Mouse (Mus musculus) kidney, postnatal 36 days (tissue): ENCODE measurements at regions not wholly inside any gene's neighbourhood (a gene's known extent, or its start where the extent isn't known, plus 50 kb on each side); places are given as distances from the start of the nearest gene placed in this dataset.

ENCODE experiments used
- DNase-seq, 2 experiments: peaks; one replicate each; pipeline ENCODE4 v3.0.0; 2021 to 2022; ENCODE audit warnings: mixed read lengths in 2 of 2

DNA sequence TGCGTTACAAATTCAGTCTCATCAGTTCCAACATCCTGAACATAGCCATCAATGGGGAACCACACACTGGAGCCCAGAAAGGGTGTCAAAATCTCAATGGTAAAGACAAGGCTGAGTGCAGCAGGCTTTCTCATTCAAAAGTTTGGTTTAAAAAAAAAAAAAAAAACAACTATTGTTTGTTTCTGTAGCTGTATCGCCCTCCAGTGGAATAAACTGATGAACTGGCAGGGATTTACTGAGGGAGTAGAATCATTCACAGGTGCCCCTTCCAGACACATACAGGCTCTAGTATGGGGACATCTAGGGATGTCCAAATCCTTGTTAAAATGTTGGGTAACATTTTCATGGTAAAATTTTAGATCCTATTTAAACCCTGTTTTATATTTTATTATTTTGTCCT, 361.6 kb upstream of the Lmcd1 start:
- DNase-seq: no peak

DNA sequence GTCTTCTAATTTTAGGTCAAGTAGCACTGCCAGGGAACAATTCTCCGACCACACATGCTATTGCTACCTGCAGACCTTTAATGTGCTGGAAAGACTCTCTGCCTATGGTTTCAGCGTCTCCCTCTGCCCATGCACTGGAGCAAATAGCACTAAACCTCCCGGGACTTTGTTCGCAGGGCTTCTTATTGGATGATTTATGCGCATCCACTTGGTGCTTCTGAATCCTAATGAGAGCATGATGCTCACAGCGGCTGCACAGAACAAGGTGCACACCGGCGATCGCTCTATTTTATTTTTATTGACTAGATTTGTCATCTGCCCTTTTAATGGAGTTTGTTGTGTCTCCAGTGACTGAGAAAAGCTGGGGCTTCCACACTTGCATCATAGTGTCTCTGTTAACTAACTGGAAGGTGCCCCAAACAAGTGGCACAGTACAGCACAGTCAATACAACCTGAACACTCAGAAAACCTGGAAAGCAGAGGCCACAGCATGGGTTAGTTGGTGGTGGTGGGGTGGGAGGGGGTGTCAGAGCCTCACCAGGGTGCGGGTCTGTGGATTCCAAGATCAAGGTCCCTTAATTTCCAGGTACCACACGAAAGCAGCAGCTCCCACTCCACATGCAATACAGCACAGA, 359.7 kb upstream of the Lmcd1 start:
- no peak for DNase-seq

DNA sequence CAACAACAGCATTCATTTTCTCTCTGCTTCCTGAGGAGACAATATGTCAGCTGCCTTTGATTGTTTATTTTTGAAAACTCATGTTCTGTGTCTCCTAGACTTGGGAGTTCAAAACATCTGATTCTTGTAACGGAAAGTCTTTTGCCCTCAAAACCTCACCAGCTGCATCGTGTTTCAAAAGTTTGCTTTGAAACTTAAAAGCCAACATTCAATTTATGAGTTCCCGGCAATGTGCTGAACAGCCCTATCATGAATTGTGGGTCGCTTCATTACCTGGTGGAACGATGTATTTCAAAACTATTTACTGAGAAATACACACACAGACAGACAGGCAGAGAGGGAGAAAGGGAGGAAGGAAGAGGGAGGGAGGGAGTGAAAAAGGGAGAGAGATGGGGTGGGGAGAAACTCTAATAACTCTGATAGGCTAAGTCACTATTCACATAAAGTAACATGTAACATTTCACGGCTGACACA, 356.3 kb upstream of the Lmcd1 start:
- DNase-seq: peak; percentile 5 to 25

DNA sequence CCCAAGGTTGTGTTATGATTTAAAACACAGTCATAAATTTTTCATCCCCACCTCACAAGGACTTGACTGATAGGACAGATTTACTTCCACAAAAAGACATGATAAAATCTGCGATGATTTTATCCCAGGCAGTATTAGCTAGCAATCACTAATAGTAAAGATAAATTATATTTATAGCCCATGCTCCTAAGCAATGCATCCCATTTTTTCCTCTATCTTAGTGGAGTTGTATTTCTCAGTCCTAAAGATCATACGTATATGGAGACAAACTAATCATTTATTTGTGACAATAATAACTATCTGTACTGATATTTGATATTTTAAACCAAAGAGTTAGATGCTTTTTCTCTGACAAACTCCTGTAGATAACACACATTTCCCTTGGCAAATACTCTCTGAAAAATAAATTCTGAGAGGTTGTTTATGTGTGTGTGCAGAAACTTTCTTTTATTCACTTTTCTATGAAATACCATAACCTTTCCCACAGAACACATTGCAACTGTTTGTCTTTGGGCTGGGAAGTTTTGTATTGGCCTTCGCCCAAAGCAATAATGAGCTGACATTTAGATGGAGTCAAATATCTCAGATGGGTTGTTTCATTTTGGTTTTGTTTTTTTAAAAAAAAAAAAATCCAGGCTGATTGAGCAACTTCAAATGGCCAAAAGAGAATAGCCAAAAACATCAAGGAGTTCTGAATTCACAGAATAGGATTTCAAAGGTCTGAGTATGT, 355.5 kb upstream of the Lmcd1 start:
- peak; percentile 5 to 50 for DNase-seq

DNA sequence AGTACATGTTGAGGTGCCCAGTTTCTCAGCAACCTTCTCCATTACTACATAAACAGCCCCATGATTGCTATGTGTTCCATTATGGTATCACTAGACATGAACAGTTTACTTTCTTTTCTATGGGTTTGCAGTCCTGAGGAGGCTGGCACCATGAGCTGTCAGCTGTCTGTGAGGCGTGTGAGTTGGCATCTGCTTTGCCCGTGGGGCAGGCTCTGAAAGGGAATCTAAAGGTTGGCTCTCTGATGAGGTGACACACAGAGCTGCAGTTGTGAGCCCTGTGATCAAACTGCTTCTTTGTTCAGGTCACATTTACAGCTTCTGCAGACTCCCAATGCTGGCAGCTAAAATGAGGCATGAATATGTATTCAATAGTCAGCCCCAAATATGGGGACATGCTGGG, 341.0 kb upstream of the Lmcd1 start:
- no peak for DNase-seq

DNA sequence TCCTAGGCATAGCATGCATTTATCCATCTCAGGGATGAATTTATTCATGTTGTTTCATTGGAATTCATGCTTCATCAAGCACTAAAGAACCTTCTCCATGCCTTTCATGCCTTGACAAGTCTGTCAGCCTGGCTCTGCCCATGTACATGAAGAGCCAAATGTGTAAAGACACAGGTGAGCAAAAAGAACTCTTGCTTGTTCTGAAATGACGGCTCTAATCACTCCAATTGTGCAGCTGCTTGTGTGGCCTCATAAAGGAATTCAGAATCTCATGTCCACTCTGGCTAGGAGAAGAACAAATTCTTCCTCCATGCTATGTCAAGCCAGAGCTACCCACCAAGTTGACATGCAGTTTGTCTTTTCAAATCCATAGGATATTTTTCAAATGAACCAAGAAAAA, 319.2 kb upstream of the Lmcd1 start:
- DNase-seq: no peak

DNA sequence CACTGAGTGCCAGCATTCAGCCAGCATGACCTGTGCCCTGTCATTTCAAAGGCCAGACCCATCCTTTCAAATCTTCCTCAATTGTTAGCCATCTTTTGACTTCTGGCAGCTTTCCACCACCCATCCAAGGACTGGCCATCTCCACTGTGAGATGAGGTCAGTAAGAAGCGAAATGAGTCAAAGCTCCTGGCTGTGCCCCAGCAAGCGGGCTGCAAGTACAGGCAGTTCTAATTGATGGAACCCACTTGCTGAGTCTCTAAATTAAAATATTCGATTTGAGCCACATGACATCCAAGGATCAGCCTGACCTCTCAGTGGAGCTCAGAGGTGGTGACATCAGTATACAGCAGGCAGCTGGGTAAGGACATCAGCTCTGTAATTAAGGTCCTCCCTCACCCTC, 307.8 kb upstream of the Lmcd1 start:
- DNase-seq: peak in 1 of 2 experiments; percentile 1

DNA sequence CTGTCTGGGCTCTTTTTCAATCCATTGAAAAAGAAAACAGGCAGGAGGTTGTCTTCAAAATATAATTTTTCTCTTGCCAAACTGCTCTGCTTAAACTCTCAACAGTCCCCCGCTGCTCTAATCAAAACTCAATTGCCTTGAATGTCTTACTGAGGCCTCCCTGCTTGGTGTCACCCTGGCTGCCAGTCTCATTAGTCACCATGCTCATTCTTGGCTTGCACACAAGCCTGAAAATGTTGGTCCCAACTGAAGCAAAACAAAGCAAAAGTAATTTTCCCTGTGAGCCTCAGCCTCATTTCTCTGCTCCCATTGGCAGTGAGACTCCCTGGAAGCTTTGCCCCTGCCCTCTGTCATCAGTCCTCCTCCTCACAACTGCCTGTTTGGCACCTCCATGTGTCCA, 288.1 kb upstream of the Lmcd1 start:
- no peak for DNase-seq

DNA sequence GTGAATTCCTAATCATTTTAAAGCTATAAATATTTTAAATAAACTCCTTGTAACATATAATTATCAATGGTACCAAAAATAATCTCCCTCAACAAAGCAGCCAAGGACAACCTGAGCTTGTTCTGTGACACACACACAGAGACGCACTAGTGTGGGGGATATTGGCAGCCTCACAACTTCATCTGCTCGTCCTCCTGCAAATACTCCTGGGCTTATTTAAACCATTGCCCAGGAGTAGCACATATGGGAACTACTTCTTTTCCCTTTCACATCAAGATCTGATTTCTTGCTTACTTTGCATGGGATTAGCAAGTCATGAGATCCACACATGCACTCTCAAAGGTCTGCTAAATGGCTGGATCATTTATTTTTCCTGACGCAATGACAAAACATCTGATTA, 277.7 kb upstream of the Lmcd1 start:
- no peak for DNase-seq

DNA sequence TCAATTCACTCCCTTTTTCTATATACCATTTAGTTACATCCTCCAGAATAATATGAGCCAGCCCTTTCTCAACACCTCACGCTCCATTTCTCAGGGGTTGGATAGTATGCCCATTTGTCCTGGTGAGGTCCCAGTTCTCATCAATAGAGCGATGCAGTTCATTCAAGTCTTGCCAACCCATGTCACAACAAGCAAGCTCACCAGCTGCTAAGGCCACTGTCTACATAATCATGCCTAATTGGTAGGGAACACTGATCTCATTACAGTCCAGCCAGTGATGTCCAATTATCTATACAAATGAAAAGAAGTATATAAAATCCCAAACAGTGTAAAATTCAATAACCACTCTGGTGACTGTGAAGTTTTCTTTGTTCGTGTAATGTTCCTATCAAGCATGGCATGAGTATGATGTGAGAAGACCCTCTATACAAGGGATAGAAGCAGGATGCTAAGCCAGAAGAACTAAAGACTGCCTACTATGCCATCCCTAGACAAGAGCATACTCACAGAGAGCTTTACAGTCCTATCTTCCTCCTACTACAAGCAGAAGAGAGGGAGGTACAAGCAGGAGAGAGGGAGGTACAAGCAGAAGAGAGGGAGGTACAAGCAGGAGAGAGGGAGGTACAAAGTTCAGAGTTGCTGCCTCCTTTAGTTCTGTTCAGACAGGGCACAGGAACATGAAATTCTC, 269.6 kb upstream of the Lmcd1 start:
- no peak for DNase-seq

DNA sequence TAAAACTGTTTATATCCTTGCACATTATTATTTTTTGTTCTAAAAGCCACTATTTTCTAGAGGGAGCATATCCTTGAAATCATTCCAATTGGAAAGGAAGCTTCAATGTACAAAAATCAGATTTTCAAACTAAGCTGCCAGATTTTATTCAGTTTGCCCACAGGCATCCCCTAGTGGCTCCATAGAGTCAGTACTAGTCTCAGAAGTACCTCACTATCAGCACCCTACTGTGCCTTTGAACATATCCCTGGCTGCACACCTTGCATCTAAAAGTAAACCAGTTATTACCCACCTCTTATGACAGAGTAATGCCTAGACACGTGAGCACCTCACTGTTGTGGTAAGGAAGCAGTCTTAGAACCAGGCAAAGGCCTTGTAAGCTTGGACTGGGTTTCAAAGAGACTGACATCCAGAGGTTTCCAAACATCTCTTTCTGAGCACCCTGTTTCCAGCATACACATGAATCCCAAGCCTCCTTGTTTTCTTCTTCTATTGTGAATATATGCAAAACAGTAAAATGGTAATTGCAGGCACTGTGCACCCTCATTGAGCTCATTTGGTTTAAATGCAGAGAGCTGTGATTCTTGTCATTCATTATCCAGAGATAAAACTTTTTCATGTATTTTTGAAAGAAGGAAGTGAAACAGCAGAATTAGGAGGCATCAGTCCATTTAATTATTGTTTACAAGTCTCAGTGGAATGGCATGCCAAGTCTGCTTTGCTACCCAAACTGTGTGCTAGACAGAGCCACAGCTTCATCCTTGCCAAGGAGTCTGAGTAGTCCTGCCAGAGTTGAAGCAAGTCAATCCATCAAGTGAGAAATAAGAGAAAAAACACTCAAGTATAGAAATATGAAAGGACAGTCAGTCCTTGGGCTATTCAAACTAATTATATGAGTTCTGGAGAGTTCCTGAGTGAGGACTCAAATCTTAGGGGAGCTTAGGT, 247.0 kb upstream of the Lmcd1 start:
- no peak for DNase-seq

DNA sequence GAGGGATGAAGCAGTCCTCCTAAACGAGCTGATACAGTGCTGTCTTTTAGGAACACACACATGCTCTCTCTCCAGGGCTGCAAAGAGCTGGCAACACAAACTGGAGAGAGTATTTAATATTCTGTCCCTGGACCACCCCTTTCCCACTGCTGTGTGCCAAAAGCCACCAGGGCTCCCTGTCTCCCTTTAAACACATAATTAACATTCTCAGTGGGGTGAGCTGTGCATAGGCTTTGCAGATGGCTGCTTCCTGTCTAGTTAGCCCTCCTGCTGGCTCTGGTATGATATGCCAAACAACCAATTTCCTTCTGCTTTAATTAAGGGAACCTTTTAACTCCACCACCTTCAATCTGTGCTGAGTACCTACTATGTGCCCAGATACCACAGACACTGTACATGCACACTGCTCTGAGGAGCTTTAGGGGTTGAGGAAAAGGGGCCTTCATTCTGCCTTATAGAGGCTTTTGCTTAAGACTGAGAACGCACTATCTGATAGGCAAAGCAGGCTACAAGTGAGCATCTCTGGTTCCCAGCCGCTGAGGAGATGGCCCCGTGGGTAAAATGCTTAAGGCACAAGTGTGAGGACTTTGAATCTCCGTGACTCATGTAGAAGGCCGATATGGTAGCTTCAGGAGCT, 222.9 kb upstream of the Lmcd1 start:
- DNase-seq: no peak

DNA sequence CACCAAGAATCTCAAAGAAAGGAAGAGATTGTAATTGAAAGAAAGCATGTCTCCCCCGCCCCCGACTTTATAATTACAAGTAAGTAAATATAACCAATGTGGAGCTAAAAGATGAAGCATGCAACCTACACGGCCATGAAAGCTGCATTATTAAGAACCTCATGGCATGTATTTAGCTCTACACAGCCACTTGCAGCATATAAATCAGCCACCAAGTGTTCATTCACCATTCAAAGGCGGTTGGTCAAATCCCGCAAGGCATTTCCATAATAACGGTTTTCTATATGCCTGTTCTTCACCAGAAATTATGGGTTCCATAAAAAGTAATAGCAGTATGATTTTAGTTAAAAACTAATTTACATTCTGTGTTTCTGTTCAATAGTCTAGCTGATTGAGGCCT, 221.4 kb upstream of the Lmcd1 start:
- DNase-seq: no peak

DNA sequence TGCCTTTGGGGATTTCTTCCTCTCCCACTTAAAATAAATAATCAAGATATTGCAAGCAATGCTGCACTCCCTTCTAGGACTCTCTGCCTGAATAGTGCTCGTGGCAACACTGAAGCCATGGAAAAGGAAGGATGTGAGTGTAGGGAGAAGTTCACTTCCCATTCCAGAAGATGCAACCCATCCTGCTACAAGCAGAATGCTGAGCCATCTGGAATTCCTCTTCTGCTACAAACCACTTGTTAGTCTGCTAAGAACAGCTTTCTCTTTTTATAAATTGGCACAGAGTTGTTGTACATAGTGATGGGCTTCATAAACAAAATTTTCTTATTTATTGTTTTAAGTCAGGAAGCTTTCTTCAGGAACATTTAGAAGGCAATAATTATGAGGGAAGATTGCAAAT, 215.7 kb upstream of the Lmcd1 start:
- DNase-seq: no peak

DNA sequence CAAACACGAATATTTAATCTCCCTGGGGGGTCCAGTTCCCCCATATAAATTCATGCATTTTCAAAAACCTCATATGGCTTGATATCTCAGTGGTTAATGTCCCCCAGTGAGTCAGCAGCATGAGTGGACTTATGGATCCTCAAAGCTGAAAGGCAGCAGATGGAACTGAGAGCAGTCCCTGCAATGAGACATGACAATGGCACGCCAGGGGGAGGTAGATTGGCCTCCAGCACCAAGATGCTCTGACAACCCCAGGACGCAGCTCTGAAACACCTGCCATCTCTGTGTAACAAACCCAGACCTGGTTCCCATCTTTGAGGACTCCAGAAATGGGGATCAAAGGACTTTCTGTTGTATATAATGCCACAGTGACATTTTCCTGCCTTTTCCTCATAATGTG, 210.6 kb upstream of the Lmcd1 start:
- DNase-seq: no peak

DNA sequence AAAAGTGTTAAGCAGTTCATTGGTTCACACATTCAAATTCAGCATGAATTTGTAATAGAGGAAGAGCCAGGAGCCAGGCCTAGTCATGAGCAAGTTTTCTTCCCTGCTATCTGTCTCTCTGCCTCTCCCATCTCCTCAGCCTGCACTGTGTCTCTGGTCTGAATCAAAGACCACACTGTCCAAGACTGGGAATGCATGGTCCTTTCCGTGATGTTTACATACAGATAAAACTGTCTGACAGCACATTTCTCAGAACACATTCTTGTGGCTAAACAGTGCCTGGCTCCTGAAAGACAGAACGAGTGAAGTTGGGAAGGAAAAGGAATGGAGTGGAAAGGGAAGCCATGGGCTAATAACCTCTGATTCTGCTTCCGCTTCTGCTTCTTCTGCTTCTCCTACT, 183.0 kb upstream of the Lmcd1 start:
- no peak for DNase-seq

DNA sequence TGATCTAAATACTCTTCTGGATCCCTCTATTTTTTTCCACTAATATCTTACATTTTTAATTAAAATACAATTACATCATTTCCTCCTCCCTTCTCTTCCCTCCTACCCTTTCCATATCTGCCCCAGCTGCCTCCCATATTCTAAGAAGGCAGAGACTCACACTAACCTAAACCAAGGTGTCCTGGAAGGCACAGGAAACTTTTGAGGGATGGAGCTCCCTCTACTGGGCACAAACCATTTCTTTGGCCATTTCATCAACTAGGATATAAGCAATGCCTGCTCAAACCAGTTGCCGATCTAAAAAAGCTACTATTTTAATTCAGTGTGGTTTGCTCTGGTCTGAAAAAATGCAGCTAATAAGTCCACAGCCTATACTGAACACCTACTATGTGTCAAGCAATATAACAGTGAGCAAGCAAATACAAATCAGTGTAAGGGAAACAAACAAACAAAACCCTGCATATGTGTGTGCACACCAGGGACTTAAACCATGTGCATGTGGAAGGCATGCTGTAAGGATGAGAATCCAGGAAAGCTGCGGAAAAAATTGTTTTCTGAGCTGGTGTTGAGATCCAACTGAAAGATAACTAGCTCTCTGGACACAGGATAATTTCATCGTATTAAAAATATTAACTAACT, 182.3 kb upstream of the Lmcd1 start:
- peak; percentile 30 to 70 for DNase-seq

DNA sequence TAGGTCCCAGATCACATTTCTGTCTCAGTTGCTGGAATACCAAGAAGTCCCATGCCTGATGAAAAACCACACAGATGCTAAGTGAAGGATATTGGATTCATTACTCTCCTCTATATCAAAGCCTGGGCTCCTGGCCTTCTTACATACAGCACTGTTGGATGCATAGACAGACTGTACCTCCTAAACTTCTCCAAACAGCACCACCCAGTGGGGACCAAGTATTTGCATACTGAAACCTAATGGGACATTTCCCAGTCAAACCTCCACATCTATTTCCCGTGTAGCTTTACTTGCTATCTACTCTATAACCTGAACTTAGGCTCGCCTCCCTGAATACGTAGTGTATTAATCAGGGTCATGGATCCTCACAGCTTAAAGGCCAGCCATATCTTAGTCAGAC, 180.3 kb upstream of the Lmcd1 start:
- no peak for DNase-seq

DNA sequence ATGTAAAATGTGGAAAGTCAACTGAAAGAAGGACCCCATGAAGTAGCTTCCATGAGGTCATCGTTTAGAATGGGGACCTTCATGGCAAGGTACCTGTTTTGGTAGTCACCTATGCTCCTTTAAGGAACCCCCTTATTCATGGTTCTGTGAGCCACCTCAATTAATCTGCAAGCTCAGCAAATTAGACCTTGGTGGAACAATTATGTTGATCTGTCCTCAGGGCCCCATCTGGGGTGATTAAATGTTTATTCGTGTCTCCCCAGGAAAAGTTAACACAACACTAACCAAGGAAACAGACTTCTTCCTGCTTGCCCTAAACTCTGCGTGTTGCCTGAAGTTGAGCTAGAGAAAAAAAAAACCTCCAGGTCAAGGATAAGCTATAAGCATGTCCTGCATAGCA, 175.9 kb upstream of the Lmcd1 start:
- no peak for DNase-seq

DNA sequence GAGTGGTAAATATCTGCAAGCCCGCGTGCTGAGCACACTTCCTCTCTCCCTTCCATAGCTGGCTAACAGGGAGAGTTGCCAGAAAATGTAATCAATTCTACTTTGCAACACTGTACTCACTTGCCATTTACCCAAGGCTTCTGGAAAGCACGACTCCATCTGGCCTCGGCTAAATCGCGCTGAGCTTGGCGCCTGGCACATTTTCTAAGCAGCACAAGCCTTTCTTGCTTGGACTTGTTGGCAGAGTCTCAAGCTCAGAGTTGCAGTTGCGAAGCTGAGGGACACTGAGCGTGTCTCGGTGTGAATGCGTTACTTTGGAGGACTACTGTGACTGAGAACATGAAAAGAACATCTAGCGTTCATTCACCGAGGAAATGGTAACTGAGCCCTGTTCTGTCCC, 164.9 kb upstream of the Lmcd1 start:
- no peak for DNase-seq

DNA sequence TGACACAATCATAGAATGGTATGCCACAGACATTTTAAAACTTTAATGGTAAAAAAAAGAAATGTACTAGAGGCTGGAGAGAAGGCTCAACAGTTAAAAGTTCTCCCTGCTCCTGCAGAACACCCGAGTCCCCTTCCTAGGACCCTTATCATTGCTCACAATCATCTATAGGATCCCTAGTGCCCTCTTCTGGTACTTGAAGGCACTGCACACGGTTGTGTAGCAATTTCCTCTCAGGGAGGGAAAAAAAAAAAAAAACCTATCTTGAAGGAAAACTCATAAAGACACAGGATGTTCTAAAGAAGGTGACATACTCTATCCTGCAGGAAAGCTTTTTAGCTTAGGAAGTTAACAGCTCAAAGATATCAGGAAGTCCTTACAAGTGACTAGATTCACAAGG, 154.4 kb upstream of the Lmcd1 start:
- no peak for DNase-seq

DNA sequence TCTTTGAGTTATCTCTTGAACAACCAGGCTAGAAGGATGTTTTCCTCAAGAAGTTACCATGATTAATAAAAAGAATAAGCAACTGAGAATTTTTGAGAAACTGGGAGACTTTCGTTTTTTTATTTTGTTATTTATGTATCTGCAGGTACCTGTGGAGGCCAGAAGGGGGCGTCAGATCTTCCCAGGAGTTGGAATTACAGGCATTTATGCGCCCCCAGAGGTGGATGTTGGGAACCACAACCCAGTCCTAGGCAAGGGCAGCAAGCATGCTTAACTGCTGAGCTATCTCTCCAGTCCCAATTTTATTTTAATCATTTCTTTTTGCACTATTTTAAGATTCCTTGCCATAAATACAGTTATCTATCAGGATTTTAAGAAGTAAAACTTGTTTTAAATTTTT, 140.0 kb upstream of the Lmcd1 start:
- DNase-seq: peak; percentile 5 to 37
